Mouse (Mus musculus) intestine, postnatal 0 days (tissue): ENCODE measurements around the gene Maml3. TPM values are rescaled to one million over a fixed set of nuclear protein-coding genes. Genes with fewer than 3 reads are reported as not detected.

Experiments
- ATAC-seq: fragments of 200-750 bp; cut with Nextera tagmentation; 2 replicates; pipeline ENCODE4 v1.8.0; 2017; ENCODE audit warnings: mild to moderate bottlenecking, moderate TSS enrichment, moderate library complexity
- H3K27ac ChIP-seq: fragments of 300-500 bp; sonication (generic); 2 replicates; pipeline ENCODE4 v1.5.1; 2014; ENCODE audit warnings: mild to moderate bottlenecking, low read depth, low read length, moderate library complexity
- H3K27me3 ChIP-seq: fragments of 300-500 bp; sonication (generic); replicated peaks from 2 replicates; pipeline ENCODE4 v1.6.1; 2014; ENCODE audit warnings: low read length, mixed read lengths; ENCODE audit not compliant: control insufficient read depth, insufficient read depth
- H3K36me3 ChIP-seq: fragments of 300-500 bp; sonication (generic); 2 replicates; pipeline ENCODE4 v1.6.1; 2014; ENCODE audit warnings: mild to moderate bottlenecking, moderate library complexity; ENCODE audit not compliant: control insufficient read depth, insufficient read depth
- H3K4me1 ChIP-seq: fragments of 300-500 bp; sonication (generic); replicated peaks from 2 replicates; pipeline ENCODE4 v1.6.1; 2014; ENCODE audit warnings: antibody characterized with exemption, low read length, mixed read lengths; ENCODE audit not compliant: control insufficient read depth, insufficient read depth
- H3K4me2 ChIP-seq: fragments of 300-500 bp; sonication (generic); replicated peaks from 2 replicates; pipeline ENCODE4 v1.6.1; 2014; ENCODE audit warnings: low read depth, mild to moderate bottlenecking, moderate library complexity
- H3K4me3 ChIP-seq: fragments of 300-500 bp; sonication (generic); 2 replicates; pipeline ENCODE4 v1.5.1; 2014; ENCODE audit warnings: low read depth, low read length
- H3K9ac ChIP-seq: fragments of 300-500 bp; sonication (generic); 2 replicates; pipeline ENCODE4 v1.6.1; 2014; ENCODE audit warnings: mild to moderate bottlenecking, low read depth, low read length
- H3K9me3 ChIP-seq: fragments of 300-500 bp; sonication (generic); 2 replicates; pipeline ENCODE4 v1.6.1; 2016; ENCODE audit warnings: mixed run types; ENCODE audit not compliant: control insufficient read depth
- CTCF ChIP-seq: sonication (generic); IDR thresholded peaks from 2 replicates; pipeline ENCODE4 v1.5.1; 2016; ENCODE audit warnings: low read depth, mild to moderate bottlenecking, control low read depth, antibody characterized with exemption, moderate library complexity
- WGBS: fragments of 180-500 bp; shearing (Covaris S2); extraction: QIAGEN DNeasy Blood & Tissue Kit; methylation state at CpG from one replicate; pipeline ENCODE4 v1.1.7; 2014; 5-methylcytosine and 5-hydroxymethylcytosine counted together
- polyA plus RNA-seq: library from polyadenylated mRNA; unstranded; fragments of >200 nt; fragmentation: Nextera tagmentation; extraction: Ambion mirVana; gene quantifications from 2 replicates; pipeline ENCODE4 v1.2.1, GENCODE M21; 2015

Maml3 gene
- 2.0 and 2.1 TPM in 2 replicates for polyA plus RNA-seq

- H3K27me3 ChIP-seq, result no peaks in the 10 kb centered on the region
- ATAC-seq, result peak; percentile 62
- WGBS, result under 1% methylated on average over 38 of the region's 49 CpGs
- H3K9me3 ChIP-seq, result no peaks in the 10 kb centered on the region
- peak within 1 kb of the TSS; percentile 96 for H3K4me2 ChIP-seq
- TF ChIP-seq CTCF, result no peak
- H3K36me3 ChIP-seq, result no peaks in the 10 kb centered on the region
- H3K9ac ChIP-seq, result peak within 1 kb of the TSS; percentile 71
- peak within 1 kb of the TSS; percentile 83 for H3K4me3 ChIP-seq
- peak within 1 kb of the TSS; percentile 97 for H3K27ac ChIP-seq
- H3K4me1 ChIP-seq, result no peaks in the 10 kb centered on the region
Measured at GRCm38 (mm10) chr3:52104636-52105151, at the start of gene Maml3. Gene Maml3, minus strand, starts transcription at chr3:52105076.

GRCm38 (mm10) chr3:52151155-52151554 is 46.3 kb upstream of the Maml3 start:
- H3K27me3 ChIP-seq, result no peaks in the 10 kb centered on the region
- ATAC-seq, result peak; percentile 43; the same call in 1 of the 2 replicates
- no peaks in the 10 kb centered on the region for H3K4me1 ChIP-seq
- H3K27ac ChIP-seq, result no peak overlapping the region
- H3K9me3 ChIP-seq, result no peaks in the 10 kb centered on the region
- H3K4me2 ChIP-seq, result no peak overlapping the region
- no peak overlapping the region for H3K9ac ChIP-seq
- no peak for TF ChIP-seq CTCF
- H3K4me3 ChIP-seq, result no peak overlapping the region
- no peaks in the 10 kb centered on the region for H3K36me3 ChIP-seq
- WGBS, result 23% methylated on average over 3 of the region's 3 CpGs

DNA sequence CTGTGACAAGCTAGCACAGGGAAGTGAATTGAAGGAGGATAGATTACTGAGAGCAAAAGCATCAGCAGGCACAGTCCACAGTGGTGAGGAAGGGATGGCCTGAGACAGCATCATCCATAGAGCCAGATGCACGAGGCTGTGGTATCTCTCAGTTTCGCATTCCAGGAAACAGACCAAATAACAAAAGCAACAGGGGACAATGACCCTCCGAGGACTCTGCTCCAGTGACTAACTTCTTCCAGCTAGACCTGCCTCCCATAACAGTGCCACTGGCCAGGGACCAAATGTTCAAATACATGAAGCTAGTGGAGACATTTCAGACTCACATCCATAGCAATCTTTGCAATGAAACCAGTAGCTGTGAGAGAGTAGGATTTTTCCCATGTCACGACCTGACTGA is 43.4 kb upstream of the Maml3 start:
- no peaks in the 10 kb centered on the region for H3K4me1 ChIP-seq
- no peaks in the 10 kb centered on the region for H3K27me3 ChIP-seq
- H3K9me3 ChIP-seq, result no peaks in the 10 kb centered on the region
- no peak overlapping the region for H3K4me2 ChIP-seq
- no peaks in the 10 kb centered on the region for H3K36me3 ChIP-seq
- no peak for TF ChIP-seq CTCF
- 46% methylated on average over 4 of the region's 4 CpGs for WGBS
- no peak overlapping the region for H3K9ac ChIP-seq
- H3K4me3 ChIP-seq, result no peak overlapping the region
- no peak for ATAC-seq
- H3K27ac ChIP-seq, result no peak overlapping the region

DNA sequence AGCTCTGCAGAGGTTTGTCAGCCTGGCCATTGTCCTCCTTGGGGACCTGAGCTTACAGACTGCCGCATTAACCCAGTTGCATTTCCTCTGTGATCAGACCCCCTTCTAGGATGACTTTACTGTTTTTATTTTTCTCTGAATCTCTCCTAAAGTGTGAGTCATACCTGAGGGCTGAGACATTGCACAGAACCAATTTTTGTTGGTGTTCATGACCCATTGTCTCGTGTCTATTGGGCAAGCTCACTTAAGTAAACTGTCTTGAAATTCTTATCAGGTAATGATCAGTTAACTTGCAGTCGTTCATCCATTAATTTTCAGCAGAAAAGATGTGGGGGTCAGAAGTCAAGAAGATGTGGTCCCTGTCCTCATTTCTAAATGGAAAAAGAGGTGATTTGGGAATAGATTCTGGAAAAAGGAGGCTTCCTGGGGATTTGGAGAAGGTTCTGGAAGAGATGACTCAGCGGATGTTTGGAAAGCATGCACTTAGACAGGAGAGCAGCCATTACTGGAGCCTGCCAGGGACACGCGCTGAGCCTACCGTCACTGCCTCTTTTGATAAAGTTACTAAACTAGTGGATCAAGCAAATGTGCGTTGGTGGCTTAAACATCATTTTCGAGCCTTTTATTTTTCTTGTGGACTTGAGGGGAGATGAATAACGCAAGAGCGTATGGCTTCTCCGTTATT is 40.0 kb upstream of the Maml3 start:
- Histone ChIP-seq H3K27me3 (no peaks in the 10 kb centered on the region), H3K36me3 (no peaks in the 10 kb centered on the region), H3K4me1 (no peaks in the 10 kb centered on the region), H3K27ac (no peak overlapping the region), H3K9me3 (no peaks in the 10 kb centered on the region), H3K9ac (no peak overlapping the region), H3K4me2 (no peak overlapping the region), H3K4me3 (no peak overlapping the region)
- ATAC-seq, result no peak
- TF ChIP-seq CTCF, result no peak
- WGBS, result 75% methylated on average over 12 of the region's 12 CpGs

- Histone ChIP-seq H3K27ac (no peak overlapping the region), H3K9ac (no peak overlapping the region), H3K4me2 (no peak overlapping the region), H3K36me3 (no peaks in the 10 kb centered on the region), H3K9me3 (no peaks in the 10 kb centered on the region), H3K4me1 (no peaks in the 10 kb centered on the region), H3K4me3 (no peak overlapping the region), H3K27me3 (no peaks in the 10 kb centered on the region)
- no peak for ATAC-seq
- 87% methylated on average over 7 of the region's 7 CpGs for WGBS
- TF ChIP-seq CTCF, result no peak
Measured at GRCm38 (mm10) chr3:52143017-52143416, 38.1 kb upstream of the Maml3 start.

GRCm38 (mm10) chr3:52140162-52140561 is 35.3 kb upstream of the Maml3 start:
- no peaks in the 10 kb centered on the region for H3K9me3 ChIP-seq
- H3K9ac ChIP-seq, result no peak overlapping the region
- no peak for TF ChIP-seq CTCF
- H3K4me2 ChIP-seq, result no peak overlapping the region
- no peaks in the 10 kb centered on the region for H3K4me1 ChIP-seq
- no peak overlapping the region for H3K27ac ChIP-seq
- H3K27me3 ChIP-seq, result no peaks in the 10 kb centered on the region
- no peak overlapping the region for H3K4me3 ChIP-seq
- 42% methylated on average over 16 of the region's 16 CpGs for WGBS
- no peaks in the 10 kb centered on the region for H3K36me3 ChIP-seq
- no peak for ATAC-seq
